Mouse (Mus musculus): Measurements from ENCODE around the gene Ago4. TPM values are rescaled to one million over a fixed set of nuclear protein-coding genes. Genes with fewer than 3 reads are reported as not detected.

Ago4 gene
- polyA plus RNA-seq, 1 experiment from 2014 or later = 12.4 TPM

- H3K27ac ChIP-seq (replicated peaks; ENCODE audit: low read depth, low read length) = no peak overlapping the region
- H3K36me3 ChIP-seq (ENCODE audit: control insufficient read depth, insufficient read depth, low read length) = peaks cover 63% of the 10 kb centered on the region
- H3K4me2 ChIP-seq (ENCODE audit: low read length) = no peak overlapping the region
Observed at GRCm38 (mm10) chr4:126491977-126492376, 41.3 kb downstream of the Ago4 start.

GRCm38 (mm10) chr4:126490726-126491125 is 42.5 kb downstream of the Ago4 start:
- Histone ChIP-seq H3K27ac (replicated peaks; ENCODE audit: low read depth, low read length) (no peak overlapping the region), H3K36me3 (ENCODE audit: control insufficient read depth, insufficient read depth, low read length) (peaks cover 50% of the 10 kb centered on the region), H3K4me2 (ENCODE audit: low read length) (no peak overlapping the region), H3K9ac (replicated peaks; ENCODE audit: low read length) (no peak overlapping the region), H3K4me1 (ENCODE audit: control insufficient read depth, insufficient read depth, low read length) (no peaks in the 10 kb centered on the region), H3K9me3 (ENCODE audit: control insufficient read depth, low read length) (no peaks in the 10 kb centered on the region), H3K4me3 (replicated peaks; ENCODE audit: low read depth, low read length) (no peak overlapping the region), H3K27me3 (ENCODE audit: control insufficient read depth, insufficient read depth, low read length) (no peaks in the 10 kb centered on the region)
- ATAC-seq (ENCODE audit: low FRiP score, low TSS enrichment) (no peak), DNase-seq (no peak)
- WGBS = 86% methylated on average over 12 of the region's 12 CpGs

More at GRCm38 (mm10) chr4:126491977-126492376, 41.3 kb downstream of the Ago4 start:
- no peak for ATAC-seq (ENCODE audit: low FRiP score, low TSS enrichment)
- H3K9me3 ChIP-seq (ENCODE audit: control insufficient read depth, low read length) = no peaks in the 10 kb centered on the region
- WGBS = 41% methylated on average over 5 of the region's 5 CpGs
- no peaks in the 10 kb centered on the region for H3K27me3 ChIP-seq (ENCODE audit: control insufficient read depth, insufficient read depth, low read length)
- H3K4me1 ChIP-seq (ENCODE audit: control insufficient read depth, insufficient read depth, low read length) = no peaks in the 10 kb centered on the region
- H3K4me3 ChIP-seq (replicated peaks; ENCODE audit: low read depth, low read length) = no peak overlapping the region
- H3K9ac ChIP-seq (replicated peaks; ENCODE audit: low read length) = no peak overlapping the region
- DNase-seq = no peak

- Histone ChIP-seq H3K27me3 (ENCODE audit: control insufficient read depth, insufficient read depth, low read length) (no peaks in the 10 kb centered on the region), H3K4me1 (ENCODE audit: control insufficient read depth, insufficient read depth, low read length) (no peaks in the 10 kb centered on the region), H3K27ac (replicated peaks; ENCODE audit: low read depth, low read length) (no peak overlapping the region), H3K4me3 (replicated peaks; ENCODE audit: low read depth, low read length) (no peak overlapping the region), H3K9me3 (ENCODE audit: control insufficient read depth, low read length) (no peaks in the 10 kb centered on the region), H3K4me2 (ENCODE audit: low read length) (no peak overlapping the region), H3K9ac (replicated peaks; ENCODE audit: low read length) (no peak overlapping the region), H3K36me3 (ENCODE audit: control insufficient read depth, insufficient read depth, low read length) (peaks cover 44% of the 10 kb centered on the region)
- DNase-seq = no peak
- ATAC-seq (ENCODE audit: low FRiP score, low TSS enrichment) = no peak
- WGBS = 90% methylated on average over 5 of the region's 5 CpGs
Observed at GRCm38 (mm10) chr4:126489811-126490210, 43.5 kb downstream of the Ago4 start.

GRCm38 (mm10) chr4:126486217-126486616 is 47.1 kb downstream of the Ago4 start:
- H3K36me3 ChIP-seq (ENCODE audit: control insufficient read depth, insufficient read depth, low read length) = peaks cover 24% of the 10 kb centered on the region
- no peak for ATAC-seq (ENCODE audit: low FRiP score, low TSS enrichment)
- 78% methylated on average over 1 of the region's 1 CpGs for WGBS

GRCm38 (mm10) chr4:126485065-126485464 is 48.2 kb downstream of the Ago4 start:
- DNase-seq = no peak
- Histone ChIP-seq H3K9me3 (ENCODE audit: control insufficient read depth, low read length) (no peaks in the 10 kb centered on the region), H3K36me3 (ENCODE audit: control insufficient read depth, insufficient read depth, low read length) (peaks cover 13% of the 10 kb centered on the region; the same call in 1 of the 2 replicates), H3K27me3 (ENCODE audit: control insufficient read depth, insufficient read depth, low read length) (no peaks in the 10 kb centered on the region), H3K4me2 (ENCODE audit: low read length) (no peak overlapping the region), H3K9ac (replicated peaks; ENCODE audit: low read length) (no peak overlapping the region), H3K4me1 (ENCODE audit: control insufficient read depth, insufficient read depth, low read length) (no peaks in the 10 kb centered on the region), H3K4me3 (replicated peaks; ENCODE audit: low read depth, low read length) (no peak overlapping the region), H3K27ac (replicated peaks; ENCODE audit: low read depth, low read length) (no peak overlapping the region)
- no peak for ATAC-seq (ENCODE audit: low FRiP score, low TSS enrichment)
- WGBS = 87% methylated on average over 2 of the region's 2 CpGs

More at GRCm38 (mm10) chr4:126486217-126486616, 47.1 kb downstream of the Ago4 start:
- no peak overlapping the region for H3K4me3 ChIP-seq (replicated peaks; ENCODE audit: low read depth, low read length)
- H3K9ac ChIP-seq (replicated peaks; ENCODE audit: low read length) = no peak overlapping the region
- DNase-seq = no peak
- H3K27ac ChIP-seq (replicated peaks; ENCODE audit: low read depth, low read length) = no peak overlapping the region
- no peak overlapping the region for H3K4me2 ChIP-seq (ENCODE audit: low read length)
- no peaks in the 10 kb centered on the region for H3K4me1 ChIP-seq (ENCODE audit: control insufficient read depth, insufficient read depth, low read length)
- H3K9me3 ChIP-seq (ENCODE audit: control insufficient read depth, low read length) = no peaks in the 10 kb centered on the region
- no peaks in the 10 kb centered on the region for H3K27me3 ChIP-seq (ENCODE audit: control insufficient read depth, insufficient read depth, low read length)

GRCm38 (mm10) chr4:126483874-126484273 is 49.4 kb downstream of the Ago4 start:
- no peak overlapping the region for H3K27ac ChIP-seq (replicated peaks; ENCODE audit: low read depth, low read length)
- ATAC-seq (ENCODE audit: low FRiP score, low TSS enrichment) (no peak), DNase-seq (no peak)
- 85% methylated on average over 3 of the region's 3 CpGs for WGBS
- H3K9me3 ChIP-seq (ENCODE audit: control insufficient read depth, low read length) = no peaks in the 10 kb centered on the region
- no peak overlapping the region for H3K4me3 ChIP-seq (replicated peaks; ENCODE audit: low read depth, low read length)
- no peaks in the 10 kb centered on the region for H3K4me1 ChIP-seq (ENCODE audit: control insufficient read depth, insufficient read depth, low read length)
- peaks cover 4% of the 10 kb centered on the region; the same call in 1 of the 2 replicates for H3K36me3 ChIP-seq (ENCODE audit: control insufficient read depth, insufficient read depth, low read length)
- H3K4me2 ChIP-seq (ENCODE audit: low read length) = no peak overlapping the region
- H3K27me3 ChIP-seq (ENCODE audit: control insufficient read depth, insufficient read depth, low read length) = no peaks in the 10 kb centered on the region
- no peak overlapping the region for H3K9ac ChIP-seq (replicated peaks; ENCODE audit: low read length)

- Histone ChIP-seq H3K27me3 (ENCODE audit: control insufficient read depth, insufficient read depth, low read length) (no peaks in the 10 kb centered on the region), H3K27ac (replicated peaks; ENCODE audit: low read depth, low read length) (no peak overlapping the region), H3K9me3 (ENCODE audit: control insufficient read depth, low read length) (no peaks in the 10 kb centered on the region), H3K4me1 (ENCODE audit: control insufficient read depth, insufficient read depth, low read length) (no peaks in the 10 kb centered on the region), H3K36me3 (ENCODE audit: control insufficient read depth, insufficient read depth, low read length) (no peaks in the 10 kb centered on the region), H3K9ac (replicated peaks; ENCODE audit: low read length) (no peak overlapping the region), H3K4me2 (ENCODE audit: low read length) (no peak overlapping the region), H3K4me3 (replicated peaks; ENCODE audit: low read depth, low read length) (no peak overlapping the region)
- 79% methylated on average over 12 of the region's 12 CpGs for WGBS
- no peak for ATAC-seq (ENCODE audit: low FRiP score, low TSS enrichment)
- no peak for DNase-seq
Observed at GRCm38 (mm10) chr4:126482951-126483350, 50.3 kb downstream of the Ago4 start.

- Histone ChIP-seq H3K27ac (replicated peaks; ENCODE audit: low read depth, low read length) (no peak overlapping the region), H3K9me3 (ENCODE audit: control insufficient read depth, low read length) (no peaks in the 10 kb centered on the region), H3K4me3 (replicated peaks; ENCODE audit: low read depth, low read length) (no peak overlapping the region), H3K36me3 (ENCODE audit: control insufficient read depth, insufficient read depth, low read length) (no peaks in the 10 kb centered on the region), H3K27me3 (ENCODE audit: control insufficient read depth, insufficient read depth, low read length) (no peaks in the 10 kb centered on the region), H3K4me1 (ENCODE audit: control insufficient read depth, insufficient read depth, low read length) (no peaks in the 10 kb centered on the region), H3K9ac (replicated peaks; ENCODE audit: low read length) (no peak overlapping the region), H3K4me2 (ENCODE audit: low read length) (no peak overlapping the region)
- ATAC-seq (ENCODE audit: low FRiP score, low TSS enrichment) = no peak
- WGBS = 92% methylated on average over 5 of the region's 5 CpGs
- DNase-seq = no peak
Observed at GRCm38 (mm10) chr4:126481461-126481860, 51.8 kb downstream of the Ago4 start.

GRCm38 (mm10) chr4:126480288-126480687 is 53.0 kb downstream of the Ago4 start:
- Histone ChIP-seq H3K27ac (replicated peaks; ENCODE audit: low read depth, low read length) (no peak overlapping the region), H3K9ac (replicated peaks; ENCODE audit: low read length) (no peak overlapping the region), H3K4me1 (ENCODE audit: control insufficient read depth, insufficient read depth, low read length) (no peaks in the 10 kb centered on the region), H3K36me3 (ENCODE audit: control insufficient read depth, insufficient read depth, low read length) (no peaks in the 10 kb centered on the region), H3K9me3 (ENCODE audit: control insufficient read depth, low read length) (no peaks in the 10 kb centered on the region), H3K4me3 (replicated peaks; ENCODE audit: low read depth, low read length) (no peak overlapping the region), H3K27me3 (ENCODE audit: control insufficient read depth, insufficient read depth, low read length) (no peaks in the 10 kb centered on the region), H3K4me2 (ENCODE audit: low read length) (no peak overlapping the region)
- ATAC-seq (ENCODE audit: low FRiP score, low TSS enrichment) (no peak), DNase-seq (no peak)
- 87% methylated on average over 3 of the region's 3 CpGs for WGBS
